Mouse (Mus musculus) hindbrain, embryonic 16.5 days (tissue): ENCODE data around the gene Adsl. TPM values are rescaled to one million over a fixed set of nuclear protein-coding genes. Genes with fewer than 3 reads are reported as not detected.

Experiments used
- ATAC-seq: fragments of 200-750 bp; cut with Nextera tagmentation; 2 replicates; pipeline ENCODE4 v1.8.0; 2017; ENCODE audit warnings: moderate TSS enrichment, moderate library complexity
- H3K27ac ChIP-seq: fragments of 300-500 bp; sonication (generic); 2 replicates; pipeline ENCODE4 v1.5.1; 2014; ENCODE audit warnings: low read depth, mild to moderate bottlenecking, control low read depth, low read length, moderate library complexity
- H3K27me3 ChIP-seq: fragments of 300-500 bp; sonication (generic); replicated peaks from 2 replicates; pipeline ENCODE4 v1.6.1; 2014; ENCODE audit warnings: low read length; ENCODE audit not compliant: control insufficient read depth, insufficient read depth
- H3K36me3 ChIP-seq: fragments of 300-500 bp; sonication (generic); 2 replicates; pipeline ENCODE4 v1.6.1; 2014; ENCODE audit warnings: mild to moderate bottlenecking, low read length, moderate library complexity, mixed read lengths; ENCODE audit not compliant: control insufficient read depth, insufficient read depth
- H3K4me1 ChIP-seq: fragments of 300-500 bp; sonication (generic); 2 replicates; pipeline ENCODE4 v1.6.1; 2014; ENCODE audit warnings: low read depth, low read length; ENCODE audit not compliant: control insufficient read depth, insufficient read depth
- H3K4me2 ChIP-seq: fragments of 300-500 bp; sonication (generic); 2 replicates; pipeline ENCODE4 v1.6.1; 2014; ENCODE audit warnings: mild to moderate bottlenecking, low read length, control low read depth, moderate library complexity
- H3K4me3 ChIP-seq: fragments of 300-500 bp; sonication (generic); 2 replicates; pipeline ENCODE4 v1.5.1; 2014; ENCODE audit warnings: mild to moderate bottlenecking, low read length, control low read depth, moderate library complexity
- H3K9ac ChIP-seq: fragments of 300-500 bp; sonication (generic); 2 replicates; pipeline ENCODE4 v1.6.1; 2014; ENCODE audit warnings: low read depth, mild to moderate bottlenecking, control low read depth, low read length, moderate library complexity
- H3K9me3 ChIP-seq: fragments of 300-500 bp; sonication (generic); 2 replicates; pipeline ENCODE4 v1.6.1; 2014; ENCODE audit warnings: mild to moderate bottlenecking, low read length, moderate library complexity; ENCODE audit not compliant: control insufficient read depth
- WGBS: fragments of 180-500 bp; shearing (Covaris S2); extraction: QIAGEN DNeasy Blood & Tissue Kit; methylation state at CpG from one replicate; pipeline ENCODE4 v1.1.7; 2014; 5-methylcytosine and 5-hydroxymethylcytosine counted together
- polyA plus RNA-seq: library from polyadenylated mRNA; unstranded; fragments of >200 nt; fragmentation: Nextera tagmentation; extraction: Ambion mirVana; gene quantifications from 2 replicates; pipeline ENCODE4 v1.2.1, GENCODE M21; 2015

Gene Adsl
- polyA plus RNA-seq, 1 experiment from 2014 or later: 116 TPM

DNA sequence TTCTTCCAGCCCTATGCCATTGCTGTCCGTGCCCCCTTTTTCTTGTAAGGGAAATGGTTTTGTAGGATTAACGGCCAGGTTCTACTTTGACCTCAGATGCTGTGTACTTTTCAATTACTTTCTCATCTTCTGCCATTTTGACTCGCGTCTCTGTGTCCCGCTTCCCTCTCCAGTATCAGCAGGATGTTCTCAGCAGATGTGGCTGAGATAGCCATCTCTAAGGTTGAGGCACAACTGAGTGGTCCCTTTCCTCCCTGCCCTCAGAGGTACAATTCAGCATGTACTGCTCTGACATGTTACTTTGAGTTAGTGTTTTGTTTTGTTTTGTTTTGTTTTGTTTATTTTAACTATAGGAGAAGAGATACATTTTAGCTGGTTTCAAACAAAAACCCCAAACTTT is 13.4 kb upstream of the Adsl start:
- H3K27ac ChIP-seq: no peak overlapping the region
- peaks cover 6% of the 10 kb centered on the region for H3K36me3 ChIP-seq
- no peak overlapping the region for H3K9ac ChIP-seq
- H3K4me2 ChIP-seq: no peak overlapping the region
- no peaks in the 10 kb centered on the region for H3K4me1 ChIP-seq
- WGBS: 89% methylated on average over 5 of the region's 5 CpGs
- ATAC-seq: no peak
- H3K27me3 ChIP-seq: no peaks in the 10 kb centered on the region
- no peaks in the 10 kb centered on the region for H3K9me3 ChIP-seq
- no peak overlapping the region for H3K4me3 ChIP-seq

DNA sequence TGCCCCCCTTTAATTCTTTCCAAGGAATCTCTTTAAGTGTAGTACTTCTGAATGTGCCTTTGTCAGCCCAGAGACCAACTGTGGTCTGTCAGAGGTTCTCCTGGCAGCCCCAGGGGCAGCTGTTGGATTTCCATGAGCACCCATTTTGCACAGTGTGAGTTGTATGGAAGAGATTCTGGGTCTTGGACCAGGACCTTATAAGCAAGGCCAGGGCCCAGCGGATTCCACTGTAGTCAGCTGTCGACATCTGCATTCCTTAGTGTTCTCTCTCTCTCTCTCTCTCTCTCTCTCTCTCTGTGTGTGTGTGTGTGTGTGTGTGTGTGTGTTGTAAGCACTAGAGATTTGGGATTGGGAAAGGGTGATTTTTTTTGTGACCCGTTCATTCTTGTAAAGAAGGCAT is 11.6 kb upstream of the Adsl start:
- H3K27me3 ChIP-seq: no peaks in the 10 kb centered on the region
- no peak for ATAC-seq

DNA sequence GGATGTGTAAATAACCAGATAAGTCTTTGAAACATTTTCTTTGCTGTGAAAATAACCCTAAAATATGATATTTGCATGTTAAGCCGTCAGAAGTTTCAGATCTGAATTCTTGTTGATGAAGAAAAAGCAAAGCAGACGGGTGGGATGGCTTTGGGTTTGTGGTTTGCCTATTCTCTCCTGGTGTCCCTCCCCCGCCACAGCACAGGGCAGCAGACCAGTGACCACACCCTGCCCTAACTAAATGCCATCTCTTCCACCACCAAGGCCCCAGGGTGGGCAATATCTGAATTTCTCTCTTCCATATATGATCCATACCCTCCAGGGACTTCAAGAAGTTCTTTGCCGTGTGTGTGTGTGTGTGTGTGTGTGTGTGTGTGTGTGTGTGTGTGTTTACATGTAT is 9.7 kb upstream of the Adsl start:
- ATAC-seq: no peak
- Histone ChIP-seq H3K9ac (no peak overlapping the region), H3K9me3 (no peaks in the 10 kb centered on the region), H3K4me1 (no peaks in the 10 kb centered on the region), H3K4me2 (no peak overlapping the region), H3K27ac (no peak overlapping the region), H3K27me3 (no peaks in the 10 kb centered on the region), H3K4me3 (no peak overlapping the region), H3K36me3 (peaks cover 4% of the 10 kb centered on the region; the same call in 1 of the 2 replicates)
- 83% methylated on average over 4 of the region's 4 CpGs for WGBS

More for the DNA sequence above, 11.6 kb upstream of the Adsl start:
- no peaks in the 10 kb centered on the region for H3K4me1 ChIP-seq
- no peak overlapping the region for H3K4me2 ChIP-seq
- H3K36me3 ChIP-seq: peaks cover 6% of the 10 kb centered on the region
- 66% methylated on average over 3 of the region's 3 CpGs for WGBS
- no peak overlapping the region for H3K9ac ChIP-seq
- H3K4me3 ChIP-seq: no peak overlapping the region
- H3K9me3 ChIP-seq: no peaks in the 10 kb centered on the region
- H3K27ac ChIP-seq: no peak overlapping the region

DNA sequence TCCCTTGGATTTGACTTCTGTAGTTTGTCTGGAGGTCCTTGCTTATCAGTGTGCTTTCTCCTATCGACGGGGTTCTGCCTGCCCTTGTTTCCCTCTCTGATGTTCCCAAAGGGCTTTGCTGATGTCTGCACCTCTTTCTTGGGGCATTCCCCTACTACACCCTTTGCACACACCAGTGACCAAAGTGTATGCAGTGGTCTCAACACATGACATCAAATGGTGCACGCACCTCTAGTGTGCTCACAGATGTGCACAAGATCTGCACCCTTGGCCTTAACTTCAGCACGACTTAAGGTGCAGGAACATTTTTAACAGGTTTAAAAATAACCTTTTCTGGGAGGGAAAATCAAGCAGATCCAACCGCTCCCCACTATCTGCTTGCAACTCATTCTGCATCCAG is 8.9 kb upstream of the Adsl start:
- no peak for ATAC-seq
- H3K36me3 ChIP-seq: no peaks in the 10 kb centered on the region; the same call in 1 of the 2 replicates
- no peaks in the 10 kb centered on the region for H3K9me3 ChIP-seq
- H3K9ac ChIP-seq: no peak overlapping the region
- H3K4me2 ChIP-seq: no peak overlapping the region
- H3K4me1 ChIP-seq: no peaks in the 10 kb centered on the region
- H3K4me3 ChIP-seq: no peak overlapping the region
- no peaks in the 10 kb centered on the region for H3K27me3 ChIP-seq
- H3K27ac ChIP-seq: no peak overlapping the region
- 75% methylated on average over 5 of the region's 5 CpGs for WGBS

DNA sequence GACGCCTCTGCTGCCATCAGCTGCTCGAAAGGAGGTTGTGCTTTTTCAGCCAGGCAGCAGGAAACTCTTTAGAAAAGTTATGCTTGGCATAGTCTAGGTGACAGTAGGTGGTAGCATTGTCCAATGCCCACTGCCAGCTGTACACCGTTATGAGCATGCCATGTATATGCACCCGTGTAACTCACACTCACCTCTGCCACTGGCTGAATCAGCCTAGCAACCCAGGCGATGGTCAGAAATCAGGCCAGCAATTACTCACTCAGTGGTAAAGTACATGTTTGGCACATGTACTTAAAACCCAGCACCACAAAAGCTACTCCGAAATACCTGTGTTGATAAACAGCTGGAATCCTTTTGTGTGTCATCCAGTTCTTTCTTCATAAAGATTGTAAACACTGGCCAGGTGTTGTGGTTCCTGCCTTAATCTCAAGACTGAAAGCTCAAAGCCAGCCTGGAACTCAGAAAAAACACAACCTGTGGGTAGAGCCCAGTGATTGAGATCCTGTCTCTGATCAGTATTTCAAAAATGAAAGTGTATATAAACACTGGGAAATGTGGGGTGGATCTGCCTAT is 6.7 kb upstream of the Adsl start:
- Histone ChIP-seq H3K4me3 (no peak overlapping the region), H3K9me3 (no peaks in the 10 kb centered on the region), H3K27me3 (no peaks in the 10 kb centered on the region), H3K4me2 (no peak overlapping the region), H3K4me1 (no peaks in the 10 kb centered on the region), H3K27ac (no peak overlapping the region), H3K9ac (no peak overlapping the region), H3K36me3 (no peaks in the 10 kb centered on the region)
- ATAC-seq: no peak
- 82% methylated on average over 6 of the region's 6 CpGs for WGBS

DNA sequence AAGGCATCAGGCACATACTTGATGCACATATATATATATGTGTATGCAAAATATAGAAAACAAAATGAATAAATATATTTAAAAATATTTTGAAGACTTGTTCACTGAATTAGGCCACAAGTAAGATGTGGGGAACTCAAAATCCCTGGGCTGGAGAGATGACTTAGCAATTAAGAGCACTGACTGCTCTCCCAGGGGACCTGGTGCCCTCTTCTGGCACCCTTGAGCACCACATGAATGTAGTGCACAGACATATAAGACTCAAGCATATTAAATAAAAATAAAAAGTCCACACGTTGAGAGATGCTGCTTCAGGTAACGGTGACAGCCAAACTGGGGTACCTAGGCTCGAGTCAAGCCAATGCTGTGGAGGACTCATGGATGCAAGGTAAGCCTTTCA is 2.4 kb upstream of the Adsl start:
- Histone ChIP-seq H3K9ac (no peak overlapping the region), H3K4me2 (no peak overlapping the region), H3K27ac (no peak overlapping the region), H3K36me3 (no peaks in the 10 kb centered on the region), H3K9me3 (no peaks in the 10 kb centered on the region), H3K27me3 (no peaks in the 10 kb centered on the region), H3K4me1 (peaks cover 9% of the 10 kb centered on the region), H3K4me3 (no peak overlapping the region)
- WGBS: 65% methylated on average over 3 of the region's 3 CpGs
- no peak for ATAC-seq

DNA sequence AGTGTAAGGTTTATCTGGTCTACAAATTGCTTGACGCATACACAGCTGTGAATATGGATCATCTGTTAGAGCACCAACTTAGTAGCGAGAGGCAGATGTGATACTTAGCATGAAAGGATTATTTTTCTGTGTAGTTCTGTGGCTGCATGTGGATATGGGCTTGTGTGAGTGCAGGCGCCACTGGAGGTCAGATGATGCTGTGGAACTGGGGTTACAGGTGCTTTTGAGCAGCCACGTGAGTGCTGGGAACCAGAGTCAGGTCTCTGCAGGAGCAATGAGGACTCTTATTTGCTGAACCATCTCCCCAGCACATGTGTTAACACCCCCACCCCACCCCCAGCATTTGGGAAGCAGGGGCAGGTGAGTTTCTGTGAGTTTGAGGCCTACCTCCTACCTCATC is 1.1 kb downstream of the Adsl start:
- peak overlapping the region; percentile 85 for H3K4me3 ChIP-seq
- 0 out of 2 replicates have a peak overlapping the region, but pooled peaks have one; percentile 16 for H3K9ac ChIP-seq
- peaks cover 13% of the 10 kb centered on the region for H3K36me3 ChIP-seq
- no peaks in the 10 kb centered on the region for H3K9me3 ChIP-seq
- ATAC-seq: no peak
- no peaks in the 10 kb centered on the region for H3K27me3 ChIP-seq
- H3K4me1 ChIP-seq: peaks cover 9% of the 10 kb centered on the region
- WGBS: 60% methylated on average over 4 of the region's 4 CpGs
- no peak overlapping the region for H3K27ac ChIP-seq
- H3K4me2 ChIP-seq: peak overlapping the region; percentile 69

DNA sequence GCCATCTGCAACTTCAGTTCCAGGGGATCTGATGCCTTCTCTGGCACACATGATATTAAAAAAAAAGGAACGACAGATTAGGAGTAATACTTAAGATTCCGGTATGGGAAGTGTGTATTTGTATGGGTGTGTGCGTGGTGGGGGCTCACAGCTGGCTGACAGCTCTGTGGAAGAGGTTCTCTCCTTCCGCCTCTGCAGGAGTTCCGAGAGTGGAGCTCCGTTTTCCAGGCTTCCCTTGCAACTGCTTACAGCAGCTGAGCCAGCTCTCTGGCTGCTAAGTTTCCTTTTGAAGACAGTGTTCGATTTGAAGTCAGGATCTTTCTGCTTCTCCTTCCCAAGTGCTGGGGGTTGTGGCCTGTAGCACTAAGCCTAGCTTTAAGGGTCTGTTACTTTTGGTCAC is 1.8 kb downstream of the Adsl start:
- Histone ChIP-seq H3K9me3 (no peaks in the 10 kb centered on the region), H3K9ac (no peak overlapping the region), H3K27ac (no peak overlapping the region), H3K27me3 (no peaks in the 10 kb centered on the region), H3K4me1 (peaks cover 9% of the 10 kb centered on the region), H3K36me3 (peaks cover 14% of the 10 kb centered on the region), H3K4me3 (no peak overlapping the region), H3K4me2 (no peak overlapping the region)
- WGBS: 87% methylated on average over 7 of the region's 7 CpGs
- ATAC-seq: no peak

DNA sequence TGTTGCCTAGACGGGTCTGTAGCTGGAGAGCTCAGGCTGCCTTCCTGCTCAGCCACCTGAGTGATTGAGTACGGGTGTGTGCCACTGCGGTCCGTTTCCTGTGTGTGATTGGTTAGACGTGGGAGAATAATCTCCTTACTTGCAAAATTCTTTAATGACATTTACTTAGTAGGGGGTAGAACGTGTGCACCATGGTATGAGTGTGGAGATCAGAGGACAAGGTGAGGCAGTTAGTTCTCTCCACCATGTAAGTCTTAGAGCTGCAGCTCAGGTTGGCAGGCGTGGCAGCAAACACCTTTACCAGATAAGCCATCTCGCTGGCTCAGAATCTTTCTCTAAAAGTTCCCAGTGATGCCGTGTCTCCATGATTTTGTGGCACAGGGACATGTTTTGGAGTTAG is 5.7 kb downstream of the Adsl start:
- WGBS: 91% methylated on average over 9 of the region's 9 CpGs
- Histone ChIP-seq H3K4me2 (no peak overlapping the region), H3K27me3 (no peaks in the 10 kb centered on the region), H3K9me3 (no peaks in the 10 kb centered on the region), H3K4me1 (peaks cover 8% of the 10 kb centered on the region), H3K27ac (no peak overlapping the region), H3K4me3 (no peak overlapping the region), H3K36me3 (peaks cover 30% of the 10 kb centered on the region), H3K9ac (no peak overlapping the region)
- ATAC-seq: no peak

DNA sequence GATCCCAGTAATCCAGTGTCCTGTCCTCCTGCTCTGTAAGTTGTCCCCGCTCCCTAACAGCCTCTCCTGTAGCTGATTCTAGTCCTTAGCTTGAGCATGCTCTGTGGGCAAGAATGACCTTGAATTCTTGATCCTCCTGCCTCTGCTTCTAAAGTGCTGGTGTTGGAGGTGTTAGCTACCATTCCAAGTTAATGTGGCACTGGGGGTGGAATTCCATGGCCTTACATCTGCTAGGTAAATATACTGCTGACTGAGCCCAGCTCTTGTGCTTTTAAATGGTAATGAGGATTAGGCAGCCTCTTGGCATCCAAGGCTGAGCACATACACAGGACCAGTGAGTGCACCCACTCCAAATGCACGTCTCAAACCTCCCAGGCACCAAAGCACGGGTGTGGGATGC is 6.6 kb downstream of the Adsl start:
- H3K27ac ChIP-seq: no peak overlapping the region
- H3K4me1 ChIP-seq: no peaks in the 10 kb centered on the region; the same call in 1 of the 2 replicates
- WGBS: 77% methylated on average over 3 of the region's 3 CpGs
- ATAC-seq: no peak
- H3K27me3 ChIP-seq: no peaks in the 10 kb centered on the region
- no peak overlapping the region for H3K9ac ChIP-seq
- H3K4me3 ChIP-seq: no peak overlapping the region
- peaks cover 30% of the 10 kb centered on the region for H3K36me3 ChIP-seq
- no peaks in the 10 kb centered on the region for H3K9me3 ChIP-seq
- no peak overlapping the region for H3K4me2 ChIP-seq
